In genomic region chr11:75881234-75881633, GRCm38 (mm10) we compare ENCODE assay signal across 25 mouse cellular contexts. TPM values are rescaled to one million over a fixed set of nuclear protein-coding genes. Genes with fewer than 3 reads are reported as not detected.
DNase-seq lines count a peak whose midpoint lies in the region; ATAC-seq and TF ChIP-seq lines count a peak whose summit lies in the region.
"Had no signal": no experiment of that assay in that cellular context is flagged by ENCODE, and none has a peak within 500 bp of the region (broad histone marks: within the 10 kb centered on the region; RNA-seq: fewer than 3 reads in every experiment).

No protein-coding gene starts in this region.

- H3K27me3 ChIP-seq in CH12.LX (replicated peaks): no peaks in the 10 kb centered on the region
- H3K27me3 ChIP-seq: forebrain, embryonic 12.5 days; forebrain, embryonic 15.5 days; hindbrain, embryonic 13.5 days; intestine, embryonic 15.5 days; Patski had no signal

- H3K9ac ChIP-seq in CH12.LX (ENCODE audit: insufficient read depth, low read depth): no peak overlapping the region
- H3K9ac ChIP-seq: embryonic facial prominence, embryonic 13.5 days; forebrain, embryonic 12.5 days; forebrain, embryonic 15.5 days; hindbrain, embryonic 13.5 days; intestine, embryonic 15.5 days had no signal

- H3K27ac ChIP-seq in CH12.LX (ENCODE audit: insufficient read depth, low read depth): no peak overlapping the region
- no peak overlapping the region for H3K27ac ChIP-seq in left cerebral cortex, adult 2 months
- H3K27ac ChIP-seq: embryonic facial prominence, embryonic 10.5 days; embryonic facial prominence, embryonic 13.5 days; forebrain, embryonic 12.5 days; forebrain, embryonic 15.5 days; hindbrain, embryonic 13.5 days; intestine, embryonic 15.5 days had no signal

- dilution Hi-C loops in CH12.LX (cut with MboI; ENCODE audit: extremely low pct_ligation_motif_present, extremely low pct_unique_long_range_greater_than_20kb, low sequenced_read_pairs): no loop called here

- peaks cover 12 to 39% of the 10 kb centered on the region in 2 experiments for H3K4me1 ChIP-seq in CH12.LX (ENCODE audit: control insufficient read depth in 1 of 2, insufficient read depth in 2 of 2)

- TF ChIP-seq EP300 in CH12.LX (IDR thresholded peaks at IDR 0.05; ENCODE audit: low read length): no peak

- no peak for TF ChIP-seq POLR2A in CH12.LX (IDR thresholded peaks at IDR 0.05; ENCODE audit: low read depth, low read length)

- intact Hi-C loops in left cerebral cortex, adult 2 months (cut with DNase I): no loop called here

- peak; percentile 37 for DNase-seq in CH12.LX (ENCODE audit: extremely low read depth)
- no peak for DNase-seq in embryo, embryonic 9.5 days (ENCODE audit: extremely low spot score)
- no peak for DNase-seq in left cerebral cortex, adult 18-20 months (ENCODE audit: low spot score in 2 of 2)
- no peak for DNase-seq in left cerebral cortex, adult 2 months (ENCODE audit: extremely low spot score in 1 of 2, low spot score in 2 of 2)
- DNase-seq: adrenal gland, postnatal 10 days; adrenal gland, postnatal 36 days; cerebellum, adult 18-20 months; cerebellum, adult 9-10 months; cerebellum, postnatal 14 days; gastrocnemius, postnatal 10 days; gastrocnemius, postnatal 36 days; heart, adult 11 months had no signal

- no peak overlapping the region for H3K4me2 ChIP-seq in CH12.LX (ENCODE audit: insufficient read depth, low read depth, poor library complexity, severe bottlenecking)
- H3K4me2 ChIP-seq: embryonic facial prominence, embryonic 13.5 days; forebrain, embryonic 12.5 days; forebrain, embryonic 15.5 days; heart, embryonic 11.5 days; hindbrain, embryonic 13.5 days; intestine, embryonic 15.5 days had no signal

- no peak for TF ChIP-seq RAD21 in CH12.LX (IDR thresholded peaks at IDR 0.05; ENCODE audit: low read depth, low read length)

- H3K36me3 ChIP-seq in CH12.LX (replicated peaks in 1 of 2; ENCODE audit: control insufficient read depth in 1 of 2, insufficient read depth in 1 of 2, low read length in 1 of 2): no peaks in the 10 kb centered on the region
- H3K36me3 ChIP-seq: embryonic facial prominence, embryonic 10.5 days; embryonic facial prominence, embryonic 13.5 days; forebrain, embryonic 12.5 days; forebrain, embryonic 15.5 days; hindbrain, embryonic 13.5 days; intestine, embryonic 15.5 days had no signal

- H3K79me2 ChIP-seq in CH12.LX (replicated peaks; ENCODE audit: control insufficient read depth, extremely low read depth, insufficient read depth, poor library complexity, severe bottlenecking): no peaks in the 10 kb centered on the region

- peak; percentile 67 for ATAC-seq in granulocyte monocyte progenitor cell, adult 5-6 weeks (replicated peaks; ENCODE audit: poor library complexity, severe bottlenecking)
- 0 out of 2 replicates have a peak, but pooled peaks have one; percentile 48 for ATAC-seq in monocyte, adult 5-6 weeks (replicated peaks; ENCODE audit: insufficient number of reproducible peaks, low FRiP score, low TSS enrichment, poor library complexity, severe bottlenecking)
- ATAC-seq: CD4-positive, CD25-positive, alpha-beta regulatory T cell, adult 4 months; forebrain, embryonic 15.5 days; hindbrain, embryonic 16.5 days; intestine, embryonic 15.5 days; Patski had no signal

- no peak overlapping the region for H3K4me3 ChIP-seq in CH12.LX (replicated peaks in 1 of 3; ENCODE audit: low read depth in 2 of 3, low read length in 2 of 3, poor library complexity in 1 of 3)
- no peak overlapping the region for H3K4me3 ChIP-seq in left cerebral cortex, adult 2 months
- H3K4me3 ChIP-seq: embryonic facial prominence, embryonic 10.5 days; embryonic facial prominence, embryonic 13.5 days; erythroblast, embryonic 14.5 days; forebrain, embryonic 12.5 days; forebrain, embryonic 15.5 days; hindbrain, embryonic 13.5 days; intestine, embryonic 15.5 days had no signal

- no peaks in the 10 kb centered on the region for H3K9me3 ChIP-seq in CH12.LX (replicated peaks; ENCODE audit: low read length)
- H3K9me3 ChIP-seq: embryonic facial prominence, embryonic 10.5 days; embryonic facial prominence, embryonic 13.5 days; forebrain, embryonic 12.5 days; forebrain, embryonic 15.5 days; hindbrain, embryonic 13.5 days; intestine, embryonic 15.5 days had no signal

- in situ Hi-C loops in CH12.LX (cut with MboI; ENCODE audit: low pct_ligation_motif_present, low pct_unique_long_range_greater_than_20kb, low sequenced_read_pairs): no loop called here

- no peak for TF ChIP-seq CTCF in CH12.LX (conservative IDR thresholded peaks at IDR 0.05 in 1 of 2, IDR thresholded peaks at IDR 0.05 in 1 of 2; ENCODE audit: low read depth in 2 of 2, low read length in 2 of 2)
- TF ChIP-seq CTCF in left cerebral cortex, adult 2 months (IDR thresholded peaks at IDR 0.05): no peak

TF ChIP-seq in CH12.LX, 34 proteins besides CTCF, POLR2A, EP300 and RAD21:
- TF ChIP-seq GABPA (IDR thresholded peaks at IDR 0.05; ENCODE audit: insufficient replicate concordance, low read depth, low read length) (no peak), ELF1 (IDR thresholded peaks at IDR 0.05; ENCODE audit: low read depth, low read length) (0 out of 2 replicates have a peak, but pooled peaks have one; percentile 37), ZNF384 (IDR thresholded peaks at IDR 0.05; ENCODE audit: low read depth, low read length) (no peak)

RNA-seq across cellular contexts. Expression of gene Rph3al, which starts 57.0 kb away (rescaled TPM):
- total RNA-seq in CH12.LX (2012; rRNA removed) (0.21 and 0.34 TPM in 2 replicates), CH12.LX (2014; rRNA removed) (0.16 TPM in 1 of 2 replicates, not detected in the other)
- polyA plus RNA-seq in CH12.LX (2012; ENCODE audit: insufficient read length, low read depth): 0.39 and 0.55 TPM in 2 replicates
- total RNA-seq in granulocyte monocyte progenitor cell, adult 5-6 weeks (2014; fragmentation: Nextera tagmentation): 0.28 TPM in 1 of 2 replicates, not detected in the other
- not detected in 2 replicates for total RNA-seq in granulocyte monocyte progenitor cell, adult 5-6 weeks (2017)
- 2.3 to 4.9 TPM (median 4.6 TPM) in 3 replicates for total RNA-seq in monocyte, adult 5-6 weeks (2017)
- total RNA-seq in left cerebral cortex, adult 18-20 months (2021): 1 to 10 TPM; 1.9 to 2.7 TPM
- 1 to 10 TPM; 2.3 to 2.7 TPM for total RNA-seq in left cerebral cortex, adult 2 months (2021)
- polyA plus RNA-seq: erythroblast, embryonic 14.5 days had no signal
